Mouse (Mus musculus) CH12.LX (cell line): ENCODE measurements around the gene Cldnd2.

Experiments
- HCFC1 ChIP-seq: IDR thresholded peaks from 2 replicates; pipeline ENCODE4 v1.6.1; 2012; ENCODE audit warnings: low read depth, mild to moderate bottlenecking, inconsistent platforms, low read length, improper control_type of control experiment
- KAT2A ChIP-seq: IDR thresholded peaks from 2 replicates; pipeline ENCODE4 v1.6.1; 2012; ENCODE audit warnings: low read length, improper control_type of control experiment, inconsistent platforms; ENCODE audit not compliant: insufficient replicate concordance
- ZKSCAN1 ChIP-seq: IDR thresholded peaks from 2 replicates; pipeline ENCODE4 v1.6.1; 2012; ENCODE audit warnings: low read depth, inconsistent platforms, low read length, improper control_type of control experiment, borderline replicate concordance
- ZMIZ1 ChIP-seq: IDR thresholded peaks from 2 replicates; pipeline ENCODE4 v1.6.1; 2012; ENCODE audit warnings: low read depth, mild to moderate bottlenecking, inconsistent platforms, low read length, improper control_type of control experiment
- ZNF384 ChIP-seq: IDR thresholded peaks from 2 replicates; pipeline ENCODE4 v1.6.1; 2012; ENCODE audit warnings: low read depth, low read length, improper control_type of control experiment, inconsistent platforms

DNA sequence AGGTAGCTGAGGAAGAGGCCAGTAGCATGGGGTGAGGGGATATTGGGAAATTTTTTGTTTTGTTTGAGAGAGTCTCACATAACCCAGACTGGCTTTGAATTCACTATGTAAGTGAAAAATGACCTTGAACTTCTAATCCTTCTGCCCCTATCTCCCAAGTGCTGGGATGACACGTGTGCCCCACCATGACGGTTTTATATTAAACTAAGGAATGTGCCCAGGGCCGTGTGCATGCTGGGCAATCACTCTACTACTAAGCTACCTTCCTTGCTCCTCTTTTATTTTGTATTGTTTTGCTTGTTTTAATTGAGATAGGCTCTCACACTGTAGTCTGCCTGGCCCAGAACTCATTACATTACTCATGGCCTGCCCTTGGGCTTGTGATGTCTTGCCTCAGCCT lies 489 bp downstream of the Cldnd2 start:
- no peak for TF ChIP-seq HCFC1
- no peak for TF ChIP-seq ZMIZ1
- no peak for TF ChIP-seq ZNF384
- TF ChIP-seq ZKSCAN1: no peak
- no peak for TF ChIP-seq KAT2A
